Mouse (Mus musculus): ENCODE results near the gene Slc38a6.

DNA sequence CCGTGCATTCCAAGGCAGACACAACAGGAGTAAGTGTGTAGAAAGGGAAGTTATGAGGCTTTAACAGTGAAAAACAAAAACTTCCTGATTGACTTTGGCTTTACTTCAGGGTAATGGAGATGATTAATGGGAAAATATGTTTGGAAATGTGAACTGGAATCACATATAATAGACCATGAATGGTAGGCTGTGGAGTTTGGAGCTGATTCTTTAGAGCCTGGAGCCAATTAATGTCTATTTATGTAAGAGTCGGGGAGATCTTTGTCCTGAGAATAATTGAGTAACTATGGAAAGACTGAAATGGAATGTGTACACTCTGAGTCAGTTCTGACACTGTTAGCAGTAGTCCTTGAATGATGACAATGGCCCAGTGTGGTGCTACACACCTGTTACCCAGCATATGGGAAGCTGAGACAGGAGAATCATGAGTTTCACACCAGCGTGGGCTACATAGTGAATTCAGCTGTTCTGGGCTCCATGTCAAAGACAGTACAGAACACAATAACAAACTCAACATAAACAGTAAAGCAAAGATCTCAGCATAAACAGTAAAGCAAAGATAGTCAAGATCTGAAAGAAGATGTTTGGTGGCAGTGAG lies 21.1 kb upstream of the Slc38a6 start:
- TF ChIP-seq TAL1 (IDR thresholded peaks at IDR 0.05; ENCODE audit: low read length) (no peak), GATA1 (IDR thresholded peaks at IDR 0.05; ENCODE audit: low read length) (no peak)

Measured in erythroblast, embryonic 14.5 days (primary cell).